Mouse (Mus musculus): ENCODE measurements at regions not wholly inside any gene's neighbourhood (a gene's known extent, or its start where the extent isn't known, plus 50 kb on each side); places are given as distances from the start of the nearest gene placed in this dataset.

DNA sequence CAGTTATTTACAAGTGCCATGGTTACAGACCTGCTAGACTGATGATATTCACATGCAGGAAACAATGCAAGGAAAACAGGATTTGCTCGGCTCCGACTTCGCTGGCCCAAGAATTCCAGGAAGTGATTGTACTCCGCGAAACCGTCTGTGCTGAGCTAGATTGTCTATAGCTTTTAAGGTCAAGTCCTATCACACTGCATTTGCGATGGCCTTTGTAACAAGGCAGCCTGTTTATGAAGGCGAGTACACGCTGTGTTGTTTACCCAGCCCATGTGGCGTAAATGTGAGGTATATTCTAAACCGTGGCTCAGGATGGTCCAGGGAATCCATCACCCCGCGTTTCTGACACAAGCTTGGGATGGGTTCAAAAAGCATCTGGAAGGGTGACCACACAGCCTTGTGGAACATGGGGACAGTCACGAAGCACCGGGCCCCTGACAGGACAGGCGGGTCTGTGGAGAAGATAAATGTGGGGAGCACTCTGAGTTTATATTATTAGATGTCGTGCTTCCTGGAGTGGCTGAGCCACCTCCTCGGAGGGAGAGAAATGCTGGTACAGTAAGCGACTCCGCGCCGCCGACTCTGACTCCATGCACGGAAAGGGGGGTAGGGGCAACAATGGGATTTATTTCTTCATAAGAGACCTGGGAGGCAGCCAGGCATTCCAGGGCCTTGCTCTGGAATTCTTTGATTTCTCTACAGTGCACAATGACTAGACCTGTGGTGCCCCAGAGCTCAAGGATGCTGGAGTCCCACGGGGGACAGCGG, 114.9 kb upstream of the Phactr1 start:
- Histone ChIP-seq H3K9ac (replicated peaks; ENCODE audit: low read depth) (no peak overlapping the region), H3K4me2 (replicated peaks; ENCODE audit: low read depth, low read length) (peak overlapping the region; percentile 37), H3K36me3 (ENCODE audit: insufficient read depth, low read length) (no peaks in the 10 kb centered on the region), H3K27me3 (replicated peaks; ENCODE audit: insufficient read depth, low read length) (no peaks in the 10 kb centered on the region), H3K27ac (ENCODE audit: low read length) (no peak overlapping the region), H3K9me3 (ENCODE audit: low read length) (no peaks in the 10 kb centered on the region), H3K4me1 (ENCODE audit: insufficient read depth, low read depth, low read length) (no peaks in the 10 kb centered on the region), H3K4me3 (ENCODE audit: low read depth, low read length) (no peak overlapping the region)
- ATAC-seq (peak; percentile 94), DNase-seq (ENCODE audit: low spot score) (peak; percentile 79)
- 29% methylated on average over 26 of the region's 26 CpGs for WGBS
- TF ChIP-seq CTCF (IDR thresholded peaks at IDR 0.05) (no peak), EP300 (IDR thresholded peaks at IDR 0.05) (peak; percentile 96)

DNA sequence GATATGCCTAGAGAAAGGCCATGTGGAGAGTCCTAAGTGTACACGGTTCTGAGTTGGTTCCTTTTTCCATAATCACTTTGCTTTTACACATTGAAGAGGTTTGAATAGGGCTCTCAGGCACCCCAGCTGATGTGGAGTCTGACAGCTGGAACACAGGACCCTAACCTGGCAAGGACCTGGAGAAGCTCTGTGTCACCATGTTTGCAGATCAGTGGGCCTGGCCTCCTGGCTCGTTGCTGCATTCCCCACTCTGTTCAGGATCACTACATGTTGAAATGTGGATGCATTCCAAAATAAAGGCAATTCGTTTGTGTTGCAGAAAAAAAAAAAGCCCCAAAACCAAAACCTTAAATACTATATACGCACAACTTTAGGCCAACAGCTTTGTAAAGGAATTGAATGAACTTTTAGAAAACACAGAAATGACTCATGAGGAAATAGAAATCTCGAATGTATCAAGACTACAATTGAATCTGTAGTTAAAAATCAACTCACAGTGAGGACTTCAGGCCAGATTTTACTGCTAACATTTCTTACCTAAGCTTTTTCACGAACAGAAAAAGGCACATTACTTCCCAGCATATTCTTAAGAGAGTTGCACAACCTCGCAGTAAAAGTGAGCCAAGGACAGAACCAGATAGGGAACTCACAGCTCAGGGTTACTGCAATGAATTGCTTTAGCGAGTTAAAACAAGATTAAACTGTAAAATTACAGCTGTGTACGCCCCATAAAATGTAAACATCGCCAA, 109.6 kb upstream of the Phactr1 start:
- ATAC-seq (0 out of 2 replicates have a peak, but pooled peaks have one; percentile 32), DNase-seq (ENCODE audit: low spot score) (peak; percentile 58)
- Histone ChIP-seq H3K9me3 (ENCODE audit: low read length) (no peaks in the 10 kb centered on the region), H3K4me1 (ENCODE audit: insufficient read depth, low read depth, low read length) (no peaks in the 10 kb centered on the region), H3K36me3 (ENCODE audit: insufficient read depth, low read length) (no peaks in the 10 kb centered on the region), H3K27me3 (replicated peaks; ENCODE audit: insufficient read depth, low read length) (no peaks in the 10 kb centered on the region), H3K9ac (replicated peaks; ENCODE audit: low read depth) (no peak overlapping the region), H3K27ac (ENCODE audit: low read length) (no peak overlapping the region), H3K4me3 (ENCODE audit: low read depth, low read length) (no peak overlapping the region), H3K4me2 (replicated peaks; ENCODE audit: low read depth, low read length) (no peak overlapping the region)
- 46% methylated on average over 10 of the region's 10 CpGs for WGBS
- no peak for TF ChIP-seq CTCF (IDR thresholded peaks at IDR 0.05)
- TF ChIP-seq EP300 (IDR thresholded peaks at IDR 0.05) = peak; percentile 47

DNA sequence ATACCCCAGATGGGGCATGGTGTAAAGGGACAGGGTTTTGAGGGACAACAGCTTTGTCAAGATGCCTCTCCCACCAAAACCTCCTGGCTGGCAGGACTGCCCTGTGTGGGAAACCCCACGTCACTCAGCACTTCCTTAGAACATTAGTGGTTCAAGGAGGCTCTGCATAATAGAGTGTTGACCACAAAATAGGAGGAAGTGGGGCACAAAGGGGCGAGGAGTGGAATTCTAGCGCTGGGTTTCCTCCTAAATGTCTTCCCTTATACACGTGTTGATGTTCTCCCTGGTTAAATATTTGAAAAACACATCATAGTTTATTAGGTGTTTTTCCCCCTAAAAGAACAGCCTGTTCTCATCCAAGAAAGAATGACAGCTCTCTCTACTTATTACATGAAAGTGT, 106.2 kb upstream of the Phactr1 start:
- peak; percentile 67 for DNase-seq (ENCODE audit: low spot score)
- 5% methylated on average over 4 of the region's 4 CpGs for WGBS

GRCm38 (mm10) chr13:42575725-42576426, 104.5 kb upstream of the Phactr1 start:
- no peak overlapping the region for H3K4me2 ChIP-seq (replicated peaks; ENCODE audit: low read depth, low read length)

More for the DNA sequence above, 106.2 kb upstream of the Phactr1 start:
- Histone ChIP-seq H3K9ac (replicated peaks; ENCODE audit: low read depth) (no peak overlapping the region), H3K36me3 (ENCODE audit: insufficient read depth, low read length) (no peaks in the 10 kb centered on the region), H3K4me2 (replicated peaks; ENCODE audit: low read depth, low read length) (no peak overlapping the region), H3K27me3 (replicated peaks; ENCODE audit: insufficient read depth, low read length) (no peaks in the 10 kb centered on the region), H3K9me3 (ENCODE audit: low read length) (no peaks in the 10 kb centered on the region), H3K27ac (ENCODE audit: low read length) (0 out of 2 replicates have a peak overlapping the region, but pooled peaks have one; percentile 32), H3K4me3 (ENCODE audit: low read depth, low read length) (no peak overlapping the region), H3K4me1 (ENCODE audit: insufficient read depth, low read depth, low read length) (no peaks in the 10 kb centered on the region)
- ATAC-seq = peak; percentile 82
- TF ChIP-seq CTCF (IDR thresholded peaks at IDR 0.05) (no peak), EP300 (IDR thresholded peaks at IDR 0.05) (peak; percentile 86)

GRCm38 (mm10) chr13:42579471-42579870, 101.0 kb upstream of the Phactr1 start:
- Histone ChIP-seq H3K9me3 (ENCODE audit: low read length) (no peaks in the 10 kb centered on the region), H3K4me3 (ENCODE audit: low read depth, low read length) (no peak overlapping the region), H3K4me2 (replicated peaks; ENCODE audit: low read depth, low read length) (no peak overlapping the region), H3K27me3 (replicated peaks; ENCODE audit: insufficient read depth, low read length) (no peaks in the 10 kb centered on the region), H3K9ac (replicated peaks; ENCODE audit: low read depth) (no peak overlapping the region), H3K36me3 (ENCODE audit: insufficient read depth, low read length) (no peaks in the 10 kb centered on the region), H3K27ac (ENCODE audit: low read length) (no peak overlapping the region), H3K4me1 (ENCODE audit: insufficient read depth, low read depth, low read length) (no peaks in the 10 kb centered on the region)
- DNase-seq (ENCODE audit: low spot score) (no peak), ATAC-seq (no peak)
- 32% methylated on average over 3 of the region's 3 CpGs for WGBS
- no peak for TF ChIP-seq CTCF (IDR thresholded peaks at IDR 0.05)
- no peak for TF ChIP-seq EP300 (IDR thresholded peaks at IDR 0.05)

More at GRCm38 (mm10) chr13:42575725-42576426, 104.5 kb upstream of the Phactr1 start:
- peak; percentile 55; the same call in 1 of the 2 replicates for ATAC-seq
- H3K9me3 ChIP-seq (ENCODE audit: low read length) = no peaks in the 10 kb centered on the region
- no peak overlapping the region for H3K27ac ChIP-seq (ENCODE audit: low read length)
- no peaks in the 10 kb centered on the region for H3K4me1 ChIP-seq (ENCODE audit: insufficient read depth, low read depth, low read length)
- H3K36me3 ChIP-seq (ENCODE audit: insufficient read depth, low read length) = no peaks in the 10 kb centered on the region
- no peak overlapping the region for H3K9ac ChIP-seq (replicated peaks; ENCODE audit: low read depth)
- no peak overlapping the region for H3K4me3 ChIP-seq (ENCODE audit: low read depth, low read length)
- no peaks in the 10 kb centered on the region for H3K27me3 ChIP-seq (replicated peaks; ENCODE audit: insufficient read depth, low read length)
- DNase-seq (ENCODE audit: low spot score) = peak; percentile 85
- WGBS = 29% methylated on average over 16 of the region's 16 CpGs
- TF ChIP-seq EP300 (IDR thresholded peaks at IDR 0.05) (no peak), CTCF (IDR thresholded peaks at IDR 0.05) (peak; percentile 93)

GRCm38 (mm10) chr13:42589136-42589535, 91.3 kb upstream of the Phactr1 start:
- TF ChIP-seq EP300 (IDR thresholded peaks at IDR 0.05) = no peak
- peak; percentile 41; the same call in 1 of the 2 replicates for TF ChIP-seq CTCF (IDR thresholded peaks at IDR 0.05)
- H3K9me3 ChIP-seq (ENCODE audit: low read length) = no peaks in the 10 kb centered on the region
- ATAC-seq (no peak), DNase-seq (ENCODE audit: low spot score) (no peak)
- no peaks in the 10 kb centered on the region for H3K4me1 ChIP-seq (ENCODE audit: insufficient read depth, low read depth, low read length)
- no peak overlapping the region for H3K27ac ChIP-seq (ENCODE audit: low read length)
- H3K9ac ChIP-seq (replicated peaks; ENCODE audit: low read depth) = no peak overlapping the region
- no peaks in the 10 kb centered on the region for H3K36me3 ChIP-seq (ENCODE audit: insufficient read depth, low read length)
- H3K27me3 ChIP-seq (replicated peaks; ENCODE audit: insufficient read depth, low read length) = no peaks in the 10 kb centered on the region
- 87% methylated on average over 2 of the region's 2 CpGs for WGBS
- H3K4me2 ChIP-seq (replicated peaks; ENCODE audit: low read depth, low read length) = no peak overlapping the region
- no peak overlapping the region for H3K4me3 ChIP-seq (ENCODE audit: low read depth, low read length)
